Mouse (Mus musculus) limb, embryonic 11.5 days (tissue): ENCODE measurements around the gene Scnn1a. TPM values are rescaled to one million over a fixed set of nuclear protein-coding genes. Genes with fewer than 3 reads are reported as not detected.

ENCODE experiments used
- ATAC-seq: fragments of 200-750 bp; cut with Nextera tagmentation; 2 replicates; pipeline ENCODE4 v1.8.0; 2017; ENCODE audit warnings: low read depth; ENCODE audit not compliant: insufficient number of reproducible peaks, low FRiP score, low TSS enrichment
- DNase-seq: peaks from one replicate; pipeline ENCODE4 v3.0.0-alpha.2; 2015; ENCODE audit warnings: low spot score
- H3K27ac ChIP-seq: fragments of 300-500 bp; sonication (generic); replicated peaks from 2 replicates; pipeline ENCODE4 v1.5.1; 2014; ENCODE audit warnings: low read depth, mild to moderate bottlenecking, low read length
- H3K27me3 ChIP-seq: fragments of 300-500 bp; sonication (generic); 2 replicates; pipeline ENCODE4 v1.6.1; 2014; ENCODE audit warnings: mild to moderate bottlenecking, low read length, mixed read lengths; ENCODE audit not compliant: control insufficient read depth, insufficient read depth
- H3K36me3 ChIP-seq: fragments of 300-500 bp; sonication (generic); 2 replicates; pipeline ENCODE4 v1.6.1; 2014; ENCODE audit warnings: mild to moderate bottlenecking, low read length, moderate library complexity, mixed read lengths; ENCODE audit not compliant: control insufficient read depth, insufficient read depth
- H3K4me1 ChIP-seq: fragments of 300-500 bp; sonication (generic); 2 replicates; pipeline ENCODE4 v1.6.1; 2014; ENCODE audit warnings: low read length, mixed read lengths; ENCODE audit not compliant: control insufficient read depth, insufficient read depth
- H3K4me2 ChIP-seq: fragments of 300-500 bp; sonication (generic); 2 replicates; pipeline ENCODE4 v1.6.1; 2014; ENCODE audit warnings: low read depth, mild to moderate bottlenecking, moderate library complexity; ENCODE audit not compliant: severe bottlenecking
- H3K4me3 ChIP-seq: fragments of 300-500 bp; sonication (generic); 2 replicates; pipeline ENCODE4 v1.5.1; 2014; ENCODE audit warnings: low read depth, low read length
- H3K9ac ChIP-seq: fragments of 300-500 bp; sonication (generic); 2 replicates; pipeline ENCODE4 v1.6.1; 2014; ENCODE audit warnings: mild to moderate bottlenecking, low read length
- H3K9me3 ChIP-seq: fragments of 300-500 bp; sonication (generic); 2 replicates; pipeline ENCODE4 v1.6.1; 2016; ENCODE audit warnings: low read length; ENCODE audit not compliant: control insufficient read depth
- WGBS: fragments of 180-500 bp; shearing (Covaris S2); extraction: QIAGEN DNeasy Blood & Tissue Kit; methylation state at CpG from one replicate; pipeline ENCODE4 v1.1.7; 2014; 5-methylcytosine and 5-hydroxymethylcytosine counted together
- polyA plus RNA-seq: library from polyadenylated mRNA; unstranded; fragments of >200 nt; fragmentation: Nextera tagmentation; extraction: Ambion mirVana; gene quantifications from 2 replicates; pipeline ENCODE4 v1.2.1, GENCODE M21; 2014

The Scnn1a gene
- polyA plus RNA-seq, 1 experiment from 2014 or later = 1.3 TPM

- DNase-seq (no peak), ATAC-seq (peak; percentile 60; the same call in 1 of the 2 replicates)
- no peaks in the 10 kb centered on the region for H3K9me3 ChIP-seq
- H3K36me3 ChIP-seq = no peaks in the 10 kb centered on the region
- H3K4me3 ChIP-seq = no peak within 1 kb of the TSS
- no peak within 1 kb of the TSS for H3K4me2 ChIP-seq
- H3K4me1 ChIP-seq = no peaks in the 10 kb centered on the region
- WGBS = 92% methylated on average over 22 of the region's 22 CpGs
- no peaks in the 10 kb centered on the region for H3K27me3 ChIP-seq
- H3K9ac ChIP-seq = no peak within 1 kb of the TSS
- no peak within 1 kb of the TSS for H3K27ac ChIP-seq
Observed at GRCm38 (mm10) chr6:125285890-125286289, 34.6 kb upstream of the Scnn1a start, which contains the start of gene Tuba3a. Gene Tuba3a (minus strand): TSS chr6:125286042.

- Histone ChIP-seq H3K4me3 (no peak overlapping the region), H3K27ac (no peak overlapping the region), H3K36me3 (no peaks in the 10 kb centered on the region), H3K4me2 (no peak overlapping the region), H3K27me3 (no peaks in the 10 kb centered on the region), H3K4me1 (no peaks in the 10 kb centered on the region), H3K9me3 (no peaks in the 10 kb centered on the region), H3K9ac (no peak overlapping the region)
- DNase-seq = no peak
- ATAC-seq = no peak
- 84% methylated on average over 4 of the region's 4 CpGs for WGBS
Observed at GRCm38 (mm10) chr6:125286944-125287343, 33.5 kb upstream of the Scnn1a start.

- no peaks in the 10 kb centered on the region for H3K9me3 ChIP-seq
- no peaks in the 10 kb centered on the region for H3K4me1 ChIP-seq
- 78% methylated on average over 5 of the region's 5 CpGs for WGBS
Observed at GRCm38 (mm10) chr6:125288730-125289129, 31.7 kb upstream of the Scnn1a start.

GRCm38 (mm10) chr6:125291329-125291728, 29.1 kb upstream of the Scnn1a start:
- WGBS = 77% methylated on average over 4 of the region's 4 CpGs
- Histone ChIP-seq H3K4me3 (no peak overlapping the region), H3K9ac (no peak overlapping the region), H3K4me2 (no peak overlapping the region), H3K27ac (no peak overlapping the region), H3K4me1 (no peaks in the 10 kb centered on the region), H3K9me3 (no peaks in the 10 kb centered on the region), H3K36me3 (no peaks in the 10 kb centered on the region), H3K27me3 (no peaks in the 10 kb centered on the region)
- ATAC-seq = no peak
- DNase-seq = no peak

More at GRCm38 (mm10) chr6:125288730-125289129, 31.7 kb upstream of the Scnn1a start:
- Histone ChIP-seq H3K4me2 (no peak overlapping the region), H3K27me3 (no peaks in the 10 kb centered on the region), H3K27ac (no peak overlapping the region), H3K9ac (no peak overlapping the region), H3K4me3 (no peak overlapping the region), H3K36me3 (no peaks in the 10 kb centered on the region)
- DNase-seq (no peak), ATAC-seq (no peak)

- Histone ChIP-seq H3K4me1 (no peaks in the 10 kb centered on the region), H3K4me2 (no peak overlapping the region), H3K27ac (no peak overlapping the region), H3K36me3 (no peaks in the 10 kb centered on the region), H3K4me3 (no peak overlapping the region), H3K27me3 (no peaks in the 10 kb centered on the region), H3K9me3 (no peaks in the 10 kb centered on the region), H3K9ac (no peak overlapping the region)
- no peak for DNase-seq
- ATAC-seq = no peak
- WGBS = 92% methylated on average over 7 of the region's 7 CpGs
Observed at GRCm38 (mm10) chr6:125292256-125292655, 28.2 kb upstream of the Scnn1a start.

GRCm38 (mm10) chr6:125294049-125294448, 26.4 kb upstream of the Scnn1a start:
- Histone ChIP-seq H3K4me1 (no peaks in the 10 kb centered on the region), H3K4me3 (no peak overlapping the region), H3K9me3 (no peaks in the 10 kb centered on the region), H3K36me3 (no peaks in the 10 kb centered on the region), H3K9ac (no peak overlapping the region), H3K27me3 (no peaks in the 10 kb centered on the region), H3K4me2 (no peak overlapping the region), H3K27ac (no peak overlapping the region)
- DNase-seq = no peak
- no peak for ATAC-seq
- 86% methylated on average over 4 of the region's 4 CpGs for WGBS

- Histone ChIP-seq H3K4me3 (no peak overlapping the region), H3K27me3 (no peaks in the 10 kb centered on the region), H3K9me3 (no peaks in the 10 kb centered on the region), H3K36me3 (no peaks in the 10 kb centered on the region), H3K4me2 (no peak overlapping the region), H3K4me1 (no peaks in the 10 kb centered on the region), H3K27ac (no peak overlapping the region), H3K9ac (no peak overlapping the region)
- DNase-seq = no peak
- WGBS = 81% methylated on average over 5 of the region's 5 CpGs
- ATAC-seq = no peak
Observed at GRCm38 (mm10) chr6:125297149-125297820, 23.2 kb upstream of the Scnn1a start.

- no peak overlapping the region for H3K9ac ChIP-seq
- no peak overlapping the region for H3K27ac ChIP-seq
- no peaks in the 10 kb centered on the region for H3K27me3 ChIP-seq
- no peak overlapping the region for H3K4me2 ChIP-seq
- no peak overlapping the region for H3K4me3 ChIP-seq
- ATAC-seq (no peak), DNase-seq (no peak)
- H3K9me3 ChIP-seq = no peaks in the 10 kb centered on the region
- 67% methylated on average over 1 of the region's 1 CpGs for WGBS
- no peaks in the 10 kb centered on the region for H3K36me3 ChIP-seq
- no peaks in the 10 kb centered on the region for H3K4me1 ChIP-seq
Observed at GRCm38 (mm10) chr6:125300982-125301381, 19.5 kb upstream of the Scnn1a start.
